Mouse (Mus musculus) Patski (cell line): ENCODE data around the gene Acacb. TPM values are rescaled to one million over a fixed set of nuclear protein-coding genes. Genes with fewer than 3 reads are reported as not detected.
A peak's percentile ranks its signal among the peaks of the same experiment; 100 is the strongest.

Experiments
- ATAC-seq: fragments of 100-300 bp; one replicate; pipeline ENCODE4 v1.8.0; 2021
- CTCF ChIA-PET: fragments of 350-600 bp; sonication (Branson Sonifier 250); formaldehyde crosslinking; loops from one replicate; lab custom pipeline; 2022; ENCODE audit warnings: inconsistent platforms; lab: Charles Lee
- POLR2A ChIA-PET: fragments of 350-600 bp; sonication (Branson Sonifier 250); formaldehyde crosslinking; loops from one replicate; lab custom pipeline; 2022; ENCODE audit warnings: antibody characterized with exemption, inconsistent platforms; lab: Charles Lee
- DNase-seq: peaks from one replicate; pipeline ENCODE4 v3.0.0-alpha.2; 2011; ENCODE audit warnings: low read depth, low spot score
- H3K27me3 ChIP-seq: fragments of 371-371 bp; one replicate; pipeline ENCODE4 v1.5.1; 2021
- CTCF ChIP-seq: fragments of 100-300 bp; IDR thresholded peaks from one replicate; pipeline ENCODE4 v1.5.1; 2021
- in situ Hi-C: fragments of 300-500 bp; cut with MboI; formaldehyde crosslinking; loops from 3 replicates; pipeline ENCODE4 v1.11.1; 2018; ENCODE audit warnings: low pct_unique_long_range_greater_than_20kb, mixed read lengths
- polyA plus RNA-seq: library from polyadenylated mRNA; unstranded; gene quantifications from one replicate; pipeline ENCODE4 v1.2.3, GENCODE M21; 2021

Gene Acacb
- polyA plus RNA-seq, 1 experiment from 2014 or later, result 13.4 TPM

DNA sequence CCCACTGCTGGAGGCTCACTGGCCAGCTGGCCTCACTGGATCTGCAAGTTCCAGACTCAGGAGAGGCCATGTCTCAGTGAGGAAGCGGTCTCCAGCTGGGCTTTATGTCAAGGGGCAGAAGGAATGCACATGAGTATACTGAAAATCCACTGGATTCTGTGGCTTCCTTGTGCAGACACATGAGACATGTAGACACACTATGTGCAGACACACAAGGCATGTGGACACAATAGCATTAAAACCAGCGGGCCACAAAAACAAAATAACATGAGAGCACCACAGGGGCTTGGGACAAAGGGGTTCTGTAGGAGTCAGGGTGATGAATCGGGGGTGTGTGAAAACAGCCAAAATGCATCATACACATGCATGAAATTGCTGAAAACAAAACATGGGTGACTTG, 20.3 kb upstream of the Acacb start:
- POLR2A ChIA-PET, result no interaction called here
- no peak for TF ChIP-seq CTCF
- ATAC-seq, result no peak
- CTCF ChIA-PET, result no interaction called here
- peak; percentile 20 for DNase-seq
- no peaks in the 10 kb centered on the region for H3K27me3 ChIP-seq
- in situ Hi-C loops, result no loop called here

DNA sequence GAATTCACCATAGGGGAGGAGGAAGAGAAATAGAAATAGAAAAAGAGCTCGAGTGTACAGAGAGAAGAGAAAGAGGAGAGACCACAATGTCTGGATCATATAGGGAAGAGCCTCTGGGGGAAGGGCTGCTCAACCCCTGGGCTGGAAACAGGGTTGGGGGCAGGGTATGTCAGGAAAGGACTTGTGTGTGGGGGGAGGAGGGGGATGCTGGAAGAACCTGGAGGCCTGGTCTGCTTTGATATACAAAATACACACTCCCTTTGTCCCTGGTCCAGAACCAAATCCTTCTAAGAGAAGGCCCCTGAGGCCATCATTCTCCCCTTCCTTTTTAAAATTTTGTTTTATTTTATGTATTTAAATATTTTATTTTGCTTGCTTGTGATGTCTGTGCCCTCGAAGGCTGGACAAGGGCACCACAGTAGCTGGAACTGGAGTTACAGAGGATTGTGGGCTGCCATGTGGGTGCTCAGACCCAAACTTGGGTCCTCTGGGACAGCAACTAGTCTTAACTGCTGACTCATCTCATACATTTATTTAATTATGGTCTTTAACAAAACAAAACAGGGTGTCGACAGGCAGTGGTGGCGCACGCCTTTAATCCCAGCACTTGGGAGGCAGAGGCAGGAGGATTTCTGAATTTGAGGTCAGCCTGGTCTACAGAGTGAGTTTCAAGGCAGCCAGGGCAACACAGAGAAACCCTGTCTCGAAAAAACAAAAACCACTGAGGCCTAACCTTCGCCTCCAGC, 19.7 kb upstream of the Acacb start:
- DNase-seq (no peak), ATAC-seq (no peak)
- no peaks in the 10 kb centered on the region for H3K27me3 ChIP-seq
- POLR2A ChIA-PET, result interaction anchor here (0.7 kb wide), 1 partner anchor 13 kb away, joined by 3 read pairs; no protein-coding TSS in a partner anchor
- no peak for TF ChIP-seq CTCF
- in situ Hi-C loops, result no loop called here
- CTCF ChIA-PET, result interaction anchor here (0.8 to 0.9 kb wide), 2 partner anchors 26 to 30 kb away, joined by 3 read pairs; no protein-coding TSS in a partner anchor

DNA sequence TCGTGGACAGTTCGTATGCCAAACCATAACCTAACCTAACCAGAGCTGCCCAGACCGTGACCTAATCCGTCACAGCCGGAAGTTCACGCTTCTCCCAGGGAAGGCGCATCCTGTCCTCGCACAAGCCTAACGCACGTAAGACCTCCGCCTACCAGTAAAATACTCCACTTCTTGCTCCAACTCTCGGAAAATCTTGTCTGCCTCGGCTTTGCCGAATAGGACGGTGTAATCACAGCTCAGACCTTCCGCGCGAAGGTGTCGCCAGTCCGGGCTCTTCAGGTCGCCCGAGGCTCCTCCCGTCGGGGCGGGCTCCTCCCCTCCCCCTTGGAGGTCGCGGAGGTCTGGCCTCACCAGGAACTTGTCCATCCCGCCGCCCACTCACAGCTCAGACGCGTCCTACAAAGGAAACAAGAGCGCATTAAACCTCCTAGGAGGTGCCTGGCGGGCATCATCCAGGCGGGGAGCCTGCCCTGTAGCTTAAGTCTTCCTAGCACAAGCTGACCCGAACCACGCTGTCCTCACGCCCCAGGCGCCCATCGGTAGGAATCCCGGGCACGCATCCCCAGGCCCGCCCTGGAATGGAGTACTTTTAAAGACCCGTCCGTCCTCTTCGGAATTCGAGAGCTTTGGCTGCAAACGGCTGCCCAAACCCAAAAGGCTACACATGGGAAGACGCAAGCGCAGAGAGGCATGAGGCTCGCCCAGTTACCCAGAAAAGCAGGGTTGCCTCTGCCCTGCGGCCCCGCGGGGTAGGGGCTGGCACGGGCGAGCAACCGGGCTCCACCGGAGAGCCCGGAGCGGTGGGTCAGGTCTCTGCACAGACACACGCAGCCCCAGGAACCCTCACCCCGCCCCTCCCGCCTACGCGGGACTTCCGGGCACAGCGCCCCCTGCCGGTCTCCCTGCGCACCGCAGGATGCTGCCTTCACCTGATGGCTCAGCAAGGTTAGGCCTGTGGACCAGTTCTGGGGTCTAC, 18.7 kb upstream of the Acacb start, which contains the start of gene Alkbh2:
Gene Alkbh2 (minus strand): TSS at position 845 of the 976 bp plus-strand sequence.
- ChIA-PET CTCF (interaction anchor here (0.6 to 1.7 kb wide), 7 partner anchors 16 to 156 kb away, joined by 3 to 5 read pairs (median 3); no protein-coding TSS in a partner anchor), POLR2A (interaction anchor here (0.7 to 0.9 kb wide), 2 partner anchors 12 to 25 kb away, joined by 3 read pairs; no protein-coding TSS in a partner anchor)
- in situ Hi-C loops, result no loop called here
- DNase-seq (peak; percentile 57), ATAC-seq (peak; percentile 34)
- no peak for TF ChIP-seq CTCF
- no peaks in the 10 kb centered on the region for H3K27me3 ChIP-seq

DNA sequence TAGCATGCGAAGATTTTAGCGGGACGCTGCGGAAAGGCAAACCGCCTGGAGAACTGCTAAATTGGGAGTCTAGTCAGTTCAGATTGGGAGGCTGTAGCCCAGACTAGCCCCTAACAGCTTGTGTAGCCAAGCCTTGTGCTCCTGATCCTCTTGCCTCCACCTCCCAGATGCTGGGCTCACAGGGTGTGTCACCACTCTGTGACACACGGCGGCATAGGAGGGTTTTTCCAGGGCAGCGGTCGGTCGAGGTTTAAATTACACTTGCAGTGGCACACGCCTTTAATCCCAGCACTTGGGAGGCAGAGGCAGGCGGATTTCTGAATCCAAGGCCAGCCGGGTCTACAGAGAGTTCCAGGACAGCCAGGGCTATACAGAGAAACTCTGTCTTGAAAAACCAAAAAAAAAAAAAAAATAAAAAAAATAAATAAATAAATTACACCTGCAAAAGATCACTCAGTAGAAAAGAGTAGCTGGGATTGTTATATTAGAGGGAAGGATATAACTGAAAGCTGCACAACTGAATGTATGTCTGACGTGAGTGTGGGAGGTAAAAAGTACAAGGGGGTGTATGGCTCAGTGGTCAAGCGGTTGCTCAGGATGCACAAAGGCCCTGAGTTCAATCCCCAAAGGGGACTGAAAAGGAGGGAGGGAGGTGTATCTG, 16.7 kb upstream of the Acacb start:
- in situ Hi-C loops, result no loop called here
- no peak for DNase-seq
- ChIA-PET CTCF (interaction anchor here (0.9 to 1.8 kb wide), 2 partner anchors 77 to 191 kb away, joined by 3 to 4 read pairs; no protein-coding TSS in a partner anchor), POLR2A (interaction anchor here (0.6 kb wide), 1 partner anchor 1419 kb away, joined by 3 read pairs; no protein-coding TSS in a partner anchor)
- TF ChIP-seq CTCF, result no peak
- no peaks in the 10 kb centered on the region for H3K27me3 ChIP-seq
- ATAC-seq, result no peak

DNA sequence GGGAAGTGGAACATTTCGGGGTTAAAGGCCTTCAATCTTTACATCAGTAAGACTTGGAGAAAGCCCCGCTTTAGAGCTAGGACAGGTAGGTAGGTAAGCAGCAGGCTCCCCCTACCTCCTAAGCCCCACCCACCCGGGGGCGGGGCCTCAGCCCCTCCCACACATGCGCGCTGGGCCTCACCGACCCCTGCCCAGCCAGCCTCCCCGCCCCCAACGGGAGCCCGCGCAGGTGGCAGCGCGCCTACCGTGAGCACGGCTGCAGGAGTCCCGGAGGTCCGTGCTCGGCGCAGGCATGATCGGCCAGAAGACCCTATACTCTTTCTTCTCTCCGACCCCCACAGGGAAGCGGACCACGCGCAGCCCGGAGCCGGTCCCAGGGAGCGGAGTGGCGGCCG, 16.1 kb upstream of the Acacb start, which contains the start of gene Ung:
Gene Ung (plus strand): TSS at position 176 of the 395 bp plus-strand sequence.
- no peak for ATAC-seq
- no peak for TF ChIP-seq CTCF
- H3K27me3 ChIP-seq, result no peaks in the 10 kb centered on the region
- ChIA-PET POLR2A (interaction anchor here (0.6 to 1.6 kb wide), 2 partner anchors 10 to 1419 kb away, joined by 3 to 7 read pairs; no protein-coding TSS in a partner anchor), CTCF (interaction anchor here (0.9 to 1.8 kb wide), 3 partner anchors 30 to 191 kb away, joined by 3 to 4 read pairs (median 3); no protein-coding TSS in a partner anchor)
- in situ Hi-C loops, result no loop called here
- no peak for DNase-seq

DNA sequence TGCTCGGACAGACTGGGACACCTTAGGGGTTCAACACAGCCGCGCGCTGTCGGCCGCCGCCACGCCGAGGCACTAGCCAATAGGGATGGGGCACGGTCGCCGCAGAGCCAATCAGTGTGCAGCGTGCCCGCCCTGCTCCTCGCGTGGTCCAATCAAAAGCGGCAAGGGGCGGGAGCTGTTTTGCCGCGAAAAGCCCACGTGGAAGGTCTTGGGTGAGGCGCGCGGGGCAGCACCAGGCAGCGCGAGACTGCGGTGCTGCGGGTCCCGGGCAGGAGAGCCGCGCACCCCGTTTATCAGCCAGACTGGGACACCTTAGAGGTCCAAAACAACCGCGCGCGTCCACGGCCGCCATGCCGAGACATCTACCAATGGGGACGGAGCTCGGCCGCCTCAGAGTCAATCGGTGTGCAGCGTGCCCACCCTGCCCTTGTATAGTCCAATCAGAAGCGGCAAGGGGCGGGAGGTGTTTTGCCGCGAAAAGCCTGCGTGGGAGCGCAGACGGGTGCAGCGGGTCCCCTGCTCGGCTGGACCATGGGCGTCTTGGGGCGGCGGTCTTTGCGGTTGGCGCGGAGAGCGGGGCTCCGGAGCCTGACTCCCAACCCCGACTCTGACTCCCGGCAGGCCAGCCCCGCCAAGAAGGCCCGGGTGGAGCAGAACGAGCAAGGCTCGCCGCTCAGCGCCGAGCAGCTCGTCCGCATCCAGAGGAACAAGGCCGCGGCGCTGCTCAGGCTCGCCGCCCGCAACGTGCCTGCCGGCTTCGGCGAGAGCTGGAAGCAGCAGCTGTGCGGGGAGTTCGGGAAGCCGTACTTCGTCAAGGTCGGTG, 15.4 kb upstream of the Acacb start:
- ATAC-seq (peak; percentile 88), DNase-seq (peak; percentile 54)
- in situ Hi-C loops, result no loop called here
- ChIA-PET POLR2A (interaction anchor here (1.6 kb wide), 1 partner anchor 9 kb away, joined by 7 read pairs; no protein-coding TSS in a partner anchor), CTCF (interaction anchor here (1.2 to 1.8 kb wide), 2 partner anchors 31 to 192 kb away, joined by 3 read pairs; no protein-coding TSS in a partner anchor)
- no peaks in the 10 kb centered on the region for H3K27me3 ChIP-seq
- no peak for TF ChIP-seq CTCF

DNA sequence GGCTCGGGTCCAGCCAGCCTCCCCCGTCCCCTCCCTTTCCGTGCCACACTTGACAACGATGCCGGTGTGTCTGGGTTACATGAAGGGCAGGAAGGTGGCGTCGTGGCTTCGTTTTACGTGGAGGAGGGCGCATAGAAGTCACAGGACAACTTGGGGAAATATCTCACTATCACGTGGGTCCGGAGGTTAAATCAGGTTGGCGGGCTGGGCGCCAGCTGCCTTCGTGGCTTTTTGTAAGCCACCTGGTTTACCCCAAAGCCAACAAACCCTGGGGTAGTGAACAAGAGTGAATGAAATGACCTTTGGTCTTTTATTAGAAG, 14.9 kb upstream of the Acacb start:
- peak; percentile 0 for ATAC-seq
- CTCF ChIA-PET, result interaction anchor here (1.2 kb wide), 1 partner anchor 32 kb away, joined by 3 read pairs; no protein-coding TSS in a partner anchor
- no peak for TF ChIP-seq CTCF
- no peaks in the 10 kb centered on the region for H3K27me3 ChIP-seq
- in situ Hi-C loops, result no loop called here
- peak; percentile 33 for DNase-seq
- POLR2A ChIA-PET, result interaction anchor here (1.6 kb wide), 1 partner anchor 9 kb away, joined by 7 read pairs; no protein-coding TSS in a partner anchor

DNA sequence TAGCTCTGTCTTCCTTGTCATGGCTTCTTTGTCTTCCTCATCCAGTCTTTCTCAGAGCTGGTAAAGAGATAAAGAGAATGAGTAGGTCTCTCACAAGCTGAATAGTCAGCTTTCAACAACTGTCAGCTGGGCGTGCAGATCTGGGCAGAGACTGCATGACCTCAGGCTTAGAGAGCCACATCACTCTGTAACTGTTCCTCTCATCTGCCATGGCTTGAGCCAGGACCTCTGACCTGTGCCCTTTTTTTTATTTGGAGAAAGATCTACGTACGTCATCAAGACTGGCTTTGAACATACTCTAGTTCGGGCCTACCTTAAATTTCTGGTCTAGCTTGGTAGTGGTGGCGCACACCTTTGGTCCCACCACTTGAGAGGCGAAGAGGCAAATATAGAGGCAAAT, 13.5 kb upstream of the Acacb start:
- H3K27me3 ChIP-seq, result no peaks in the 10 kb centered on the region
- no peak for TF ChIP-seq CTCF
- in situ Hi-C loops, result no loop called here
- POLR2A ChIA-PET, result no interaction called here
- DNase-seq (no peak), ATAC-seq (no peak)
- CTCF ChIA-PET, result interaction anchor here (1.0 kb wide), 1 partner anchor 13 kb away, joined by 3 read pairs; no protein-coding TSS in a partner anchor
